Mouse (Mus musculus): Measurements from ENCODE around the gene Baz2a.

Baz2a gene

DNA sequence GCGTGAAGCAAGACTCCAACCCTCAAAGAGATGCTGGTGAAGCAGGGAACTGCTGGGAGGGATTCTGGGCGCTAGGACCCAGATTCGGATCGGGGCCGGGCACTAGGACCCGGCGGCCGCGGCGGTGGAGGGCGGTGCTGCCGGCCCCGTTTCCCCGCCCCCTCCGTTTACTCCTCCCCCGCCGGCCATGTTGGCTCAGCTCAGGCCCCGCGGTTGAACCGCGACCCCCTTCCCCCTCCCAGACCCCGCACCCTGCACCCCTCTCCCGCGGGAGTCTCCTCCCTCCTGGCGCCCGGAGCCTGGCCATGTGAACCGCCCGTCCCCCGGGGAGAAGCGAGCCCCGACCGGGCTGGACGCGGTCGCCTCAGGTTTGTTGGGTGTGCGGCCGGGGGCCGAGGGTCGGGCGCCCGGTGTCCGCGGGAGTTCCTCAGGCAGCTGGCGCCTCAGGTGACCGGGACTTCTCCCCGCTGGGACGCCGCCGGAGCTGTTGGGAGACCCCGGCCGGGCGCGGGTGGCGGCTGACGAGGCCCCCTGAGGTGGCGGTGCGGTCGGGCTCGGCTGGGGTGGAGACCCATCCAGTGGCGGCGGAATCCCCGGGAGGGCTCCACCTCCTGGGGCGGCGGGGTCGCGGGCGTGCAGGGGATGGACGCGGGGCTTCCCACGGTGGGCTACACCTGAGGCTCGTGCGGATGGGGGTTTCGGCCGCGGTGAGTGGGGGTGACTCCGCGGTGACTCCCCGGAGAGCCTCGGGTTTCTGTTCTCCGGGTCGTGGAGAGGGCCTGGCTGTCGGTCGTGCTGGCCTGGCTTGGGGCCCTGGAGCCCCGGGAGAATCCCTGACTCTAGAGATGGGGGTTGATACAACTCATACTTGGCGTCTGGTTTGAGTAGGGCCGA, 5.6 kb downstream of the Baz2a start:
- in situ Hi-C loops (cut with MboI; ENCODE audit: unreplicated experiment in 2 of 2), result loop anchor here in 1 of 2 experiments (10.0 kb wide), 1 partner anchor 648 kb away; the partner anchor contains the start of genes Dgka and Pym1

DNA sequence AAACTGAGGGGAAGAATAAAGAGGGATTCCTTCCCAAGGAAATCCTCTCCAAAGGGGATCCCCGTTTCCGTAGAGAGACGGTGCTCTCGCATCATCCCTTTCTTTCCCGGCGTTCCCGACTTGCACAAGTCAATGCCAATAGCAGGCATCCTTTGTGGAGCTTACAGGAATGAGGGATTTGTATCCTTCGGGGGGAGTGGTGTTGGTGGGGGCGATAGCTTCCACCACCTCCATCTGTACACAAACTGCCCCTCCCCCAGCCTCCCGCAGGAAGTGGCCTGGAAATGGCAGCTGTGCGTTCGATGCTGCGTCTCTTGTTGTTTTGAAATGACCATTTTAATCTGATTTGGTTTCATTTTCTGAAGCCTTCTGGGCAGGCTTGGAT, 6.2 kb downstream of the Baz2a start:
- in situ Hi-C loops (cut with MboI; ENCODE audit: unreplicated experiment in 2 of 2), result loop anchor here in 1 of 2 experiments (10.0 kb wide), 1 partner anchor 647 kb away; the partner anchor contains the start of genes Dgka and Pym1

DNA sequence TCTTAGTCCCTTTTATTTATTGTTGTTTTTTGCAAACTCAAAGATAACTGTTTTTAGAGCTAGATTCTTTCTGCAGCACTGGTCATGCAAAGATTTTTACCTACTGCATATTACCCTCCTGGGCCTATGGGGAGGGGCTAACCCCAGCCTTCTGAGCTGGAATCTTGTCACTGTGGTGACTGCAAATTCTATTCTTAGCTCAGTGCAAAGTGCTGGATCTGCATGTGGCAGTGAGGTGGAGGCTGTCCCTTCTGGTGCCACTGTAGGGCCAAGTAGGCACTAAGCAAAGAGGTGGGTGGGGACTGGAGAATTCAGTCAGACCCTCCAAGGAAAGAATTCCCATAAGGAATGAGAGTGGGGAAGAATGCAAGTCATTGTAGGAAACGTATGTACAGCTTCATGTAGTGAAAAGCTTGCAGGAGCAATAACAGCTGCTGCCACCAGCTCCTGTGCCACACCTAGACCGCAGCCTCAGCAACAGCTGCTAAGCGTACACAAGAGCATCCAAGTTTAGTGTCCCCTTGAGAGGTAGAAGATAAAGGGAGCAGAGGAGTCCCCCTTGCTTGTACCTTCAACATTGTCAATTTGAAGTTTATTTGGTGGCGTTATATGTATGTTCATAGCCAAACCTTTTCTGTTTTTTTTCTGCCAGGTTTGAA, 18.9 kb downstream of the Baz2a start:
- in situ Hi-C loops (cut with MboI; ENCODE audit: unreplicated experiment in 2 of 2), result loop anchor here in 1 of 2 experiments (25.0 kb wide), 1 partner anchor 352 kb away; the partner anchor contains the start of gene Smarcc2

DNA sequence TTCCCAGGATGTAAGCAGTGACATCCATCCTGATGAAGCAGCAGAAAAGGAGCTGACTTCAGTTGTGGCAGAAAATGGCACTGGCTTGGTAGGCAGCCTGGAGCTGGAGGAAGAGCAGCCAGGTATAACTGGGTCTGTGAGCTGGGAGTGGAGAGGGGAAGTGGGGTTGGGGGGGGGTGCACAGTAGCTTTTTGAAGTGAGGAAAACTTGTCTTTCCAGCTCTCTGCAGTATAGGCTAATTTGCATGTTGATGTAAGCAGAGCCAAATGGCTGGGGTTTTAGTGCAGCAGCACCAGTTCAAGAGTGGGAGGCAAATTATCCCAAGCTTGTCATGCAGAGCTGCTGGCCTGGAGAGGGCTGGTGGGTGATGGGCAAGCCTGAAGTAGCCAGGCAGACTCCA, 19.9 kb downstream of the Baz2a start:
- in situ Hi-C loops (cut with MboI; ENCODE audit: unreplicated experiment in 2 of 2), result loop anchor here in 1 of 2 experiments (25.0 kb wide), 1 partner anchor 351 kb away; the partner anchor contains the start of gene Smarcc2

DNA sequence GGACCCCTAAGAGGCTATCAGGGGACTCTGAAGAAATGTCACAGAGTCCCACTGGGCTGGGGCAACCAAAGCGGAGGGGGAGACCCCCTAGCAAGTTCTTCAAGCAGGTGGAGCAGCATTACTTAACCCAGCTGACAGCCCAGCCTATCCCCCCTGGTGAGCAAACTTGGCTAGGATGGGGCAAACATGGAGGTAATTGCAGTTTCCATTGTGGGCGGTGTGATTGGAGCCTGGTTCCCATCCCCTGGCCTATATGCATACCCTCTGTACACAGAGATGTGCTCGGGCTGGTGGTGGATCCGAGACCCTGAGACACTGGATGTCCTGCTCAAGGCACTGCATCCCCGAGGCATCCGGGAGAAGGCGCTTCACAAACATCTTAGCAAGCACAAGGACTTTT, 32.5 kb downstream of the Baz2a start:
- in situ Hi-C loops (cut with MboI; ENCODE audit: unreplicated experiment in 2 of 2), result loop anchor here (5.0 to 25.0 kb wide), 2 partner anchors 37 to 338 kb away; partner anchors contain the start of gene Smarcc2 (in 1 of the 2)

DNA sequence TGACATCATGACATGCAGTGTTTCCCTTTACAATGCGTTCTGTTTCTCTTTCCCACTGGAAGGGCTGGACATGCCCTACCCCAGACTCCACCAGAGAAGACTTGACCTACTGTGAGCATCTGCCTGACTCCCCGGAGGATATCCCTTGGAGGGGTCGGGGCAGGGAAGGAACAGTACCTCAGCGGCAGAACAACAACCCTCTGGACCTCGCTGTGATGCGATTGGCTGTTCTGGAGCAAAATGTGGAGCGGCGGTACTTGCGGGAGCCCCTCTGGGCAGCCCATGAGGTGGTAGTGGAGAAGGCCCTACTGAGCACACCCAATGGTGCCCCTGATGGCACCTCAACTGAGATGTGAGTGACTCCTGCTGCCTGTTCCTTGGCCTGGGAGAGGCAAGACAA, 33.5 kb downstream of the Baz2a start:
- in situ Hi-C loops (cut with MboI; ENCODE audit: unreplicated experiment in 2 of 2), result loop anchor here (5.0 to 25.0 kb wide), 2 partner anchors 38 to 337 kb away; partner anchors contain the start of gene Smarcc2 (in 1 of the 2)

DNA sequence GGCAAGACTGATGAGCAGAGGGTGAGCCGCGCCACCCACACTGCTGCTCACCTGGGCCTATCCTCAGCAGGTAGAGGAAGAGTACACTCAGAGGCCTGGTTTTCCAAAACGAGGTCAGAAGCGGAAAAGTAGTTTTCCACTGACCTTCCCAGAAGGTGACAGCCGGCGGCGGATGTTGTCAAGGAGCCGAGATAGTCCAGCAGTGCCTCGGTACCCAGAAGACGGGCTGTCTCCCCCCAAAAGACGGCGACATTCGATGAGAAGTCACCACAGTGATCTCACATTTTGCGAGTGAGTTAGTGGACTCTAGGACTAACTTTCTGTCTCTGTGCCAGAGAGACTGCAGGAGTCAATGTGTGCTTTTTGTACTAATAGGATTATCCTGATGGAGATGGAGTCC, 34.6 kb downstream of the Baz2a start:
- in situ Hi-C loops (cut with MboI; ENCODE audit: unreplicated experiment in 2 of 2), result no loop called here

DNA sequence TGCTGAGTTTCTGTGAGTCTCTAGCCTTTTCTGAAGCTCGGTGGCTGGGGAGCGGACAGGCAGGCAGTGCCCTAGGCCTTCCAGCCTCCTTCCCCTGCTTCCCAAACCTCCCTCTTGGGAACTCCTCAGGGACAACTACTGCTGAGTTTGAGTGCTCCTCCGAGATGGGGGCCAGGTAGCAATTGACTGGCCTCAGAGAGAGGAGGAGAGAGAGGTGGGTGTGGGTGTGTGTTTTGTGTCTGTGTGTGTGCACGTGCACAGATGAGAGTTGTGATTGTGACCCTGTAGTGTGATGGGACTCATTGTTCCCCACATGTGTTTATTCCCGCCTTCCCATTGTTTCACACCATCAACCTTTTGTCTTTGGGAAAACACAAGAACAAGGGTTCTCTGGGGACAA, 36.1 kb downstream of the Baz2a start:
- in situ Hi-C loops (cut with MboI; ENCODE audit: unreplicated experiment in 2 of 2), result no loop called here

DNA sequence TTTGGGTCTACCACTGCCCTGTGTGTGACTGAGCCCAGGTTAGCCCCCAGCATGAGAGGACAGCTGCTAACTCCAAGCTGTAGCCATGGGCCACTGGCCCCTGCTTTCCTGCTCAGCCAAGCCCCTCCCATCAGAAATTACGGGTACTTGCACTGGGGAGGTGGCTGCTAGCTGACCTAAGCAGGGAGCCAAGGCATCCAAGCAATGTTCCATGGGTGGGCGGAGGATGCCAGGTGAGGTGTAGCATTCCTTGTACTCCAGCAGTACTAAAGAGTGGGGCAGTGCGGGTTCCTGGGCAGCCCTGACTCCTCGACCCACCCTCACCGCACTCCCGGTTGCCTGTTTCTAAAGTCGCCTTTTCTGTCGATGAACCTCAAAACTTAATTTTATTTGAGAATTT, 36.8 kb downstream of the Baz2a start:
- in situ Hi-C loops (cut with MboI; ENCODE audit: unreplicated experiment in 2 of 2), result no loop called here

DNA sequence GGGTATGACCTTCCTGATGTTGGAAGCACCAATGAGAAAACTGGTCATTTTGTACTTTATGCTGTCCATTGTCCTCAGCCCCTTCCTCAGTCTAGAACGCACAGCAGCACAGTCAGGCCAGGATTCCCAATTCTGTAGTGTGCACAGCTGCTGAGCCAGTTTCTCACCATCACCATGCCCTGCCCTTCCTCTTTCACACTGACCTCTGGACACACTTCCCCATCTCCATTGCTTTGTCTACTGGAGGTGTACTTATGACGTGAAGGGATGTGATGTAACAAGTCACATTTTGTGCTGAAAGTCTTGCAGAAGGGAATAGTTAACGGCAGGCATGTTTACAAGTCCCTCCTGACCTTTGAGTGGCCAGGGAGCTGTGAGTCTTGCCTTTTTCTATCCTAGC, 39.9 kb downstream of the Baz2a start:
- in situ Hi-C loops (cut with MboI; ENCODE audit: unreplicated experiment in 2 of 2), result no loop called here

DNA sequence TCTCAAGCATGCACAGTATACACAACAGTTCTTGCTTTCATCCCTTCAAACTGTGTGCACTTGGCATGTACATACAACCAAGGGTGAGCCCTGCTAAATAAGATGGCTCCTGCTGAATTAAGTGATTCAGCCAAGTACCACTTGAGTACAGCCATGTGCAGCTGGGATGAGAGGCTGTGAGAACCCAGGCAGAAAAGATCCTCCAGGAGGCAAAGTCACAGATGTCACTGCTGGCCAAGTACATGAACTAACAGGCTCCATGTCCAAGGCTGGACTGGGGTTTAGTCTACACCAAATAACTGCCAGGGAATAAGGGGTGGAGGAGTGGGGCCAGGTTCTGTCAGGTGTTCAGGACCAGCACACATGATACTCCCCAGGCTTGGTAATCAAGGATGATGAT, 40.4 kb downstream of the Baz2a start:
- in situ Hi-C loops (cut with MboI; ENCODE audit: unreplicated experiment in 2 of 2), result no loop called here

DNA sequence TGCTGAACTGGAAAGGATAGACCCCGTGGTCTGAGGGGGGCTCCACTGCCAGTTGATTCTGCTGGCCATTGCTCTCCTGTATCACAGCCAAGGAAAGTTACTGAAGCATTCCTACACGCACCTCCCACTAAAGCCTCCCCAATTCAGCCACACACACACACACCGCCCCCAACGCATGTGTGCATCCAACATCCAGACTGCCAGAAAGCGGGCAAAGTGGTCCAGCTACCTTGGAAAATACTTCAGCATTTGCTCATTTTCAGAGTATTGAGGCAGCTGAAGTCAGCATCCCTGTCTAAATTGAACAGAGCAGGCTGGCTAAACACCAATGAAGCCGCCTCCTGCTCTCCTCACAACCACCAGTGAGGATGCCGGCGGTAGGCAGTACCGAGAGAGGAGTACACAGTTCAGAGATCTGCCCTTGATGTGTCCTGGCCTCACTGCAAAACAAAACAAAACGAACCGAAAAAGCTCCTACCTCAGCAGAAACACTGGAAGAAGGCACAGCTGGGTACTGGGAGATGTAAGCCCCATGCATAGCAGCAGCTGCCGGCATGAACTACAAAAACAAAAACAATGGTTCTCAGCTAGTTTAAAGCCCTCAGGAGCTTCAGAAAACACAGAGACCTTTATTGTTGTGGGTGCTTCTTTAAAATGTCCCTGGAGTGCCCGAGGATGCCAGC, 42.4 kb downstream of the Baz2a start:
- in situ Hi-C loops (cut with MboI; ENCODE audit: unreplicated experiment in 2 of 2), result no loop called here

DNA sequence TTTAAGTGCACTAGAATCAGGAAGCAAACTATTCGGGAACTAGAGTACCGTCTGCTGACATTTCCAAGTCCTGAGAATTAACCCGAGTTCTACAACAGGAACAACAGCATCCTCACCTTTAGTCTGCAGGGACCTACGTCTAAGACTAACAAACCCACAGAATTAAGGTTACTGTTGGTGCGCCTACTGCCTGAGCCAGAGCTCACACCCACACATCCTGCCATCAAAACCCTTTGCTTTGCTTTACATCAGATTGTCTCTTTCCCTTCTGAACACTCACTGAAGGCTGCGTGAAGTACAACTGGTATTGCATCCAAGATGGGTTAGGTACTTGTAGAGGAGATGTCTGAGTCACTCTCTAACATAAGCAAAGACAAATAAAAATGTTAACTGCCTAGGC, 44.0 kb downstream of the Baz2a start:
- in situ Hi-C loops (cut with MboI; ENCODE audit: unreplicated experiment in 2 of 2), result no loop called here

DNA sequence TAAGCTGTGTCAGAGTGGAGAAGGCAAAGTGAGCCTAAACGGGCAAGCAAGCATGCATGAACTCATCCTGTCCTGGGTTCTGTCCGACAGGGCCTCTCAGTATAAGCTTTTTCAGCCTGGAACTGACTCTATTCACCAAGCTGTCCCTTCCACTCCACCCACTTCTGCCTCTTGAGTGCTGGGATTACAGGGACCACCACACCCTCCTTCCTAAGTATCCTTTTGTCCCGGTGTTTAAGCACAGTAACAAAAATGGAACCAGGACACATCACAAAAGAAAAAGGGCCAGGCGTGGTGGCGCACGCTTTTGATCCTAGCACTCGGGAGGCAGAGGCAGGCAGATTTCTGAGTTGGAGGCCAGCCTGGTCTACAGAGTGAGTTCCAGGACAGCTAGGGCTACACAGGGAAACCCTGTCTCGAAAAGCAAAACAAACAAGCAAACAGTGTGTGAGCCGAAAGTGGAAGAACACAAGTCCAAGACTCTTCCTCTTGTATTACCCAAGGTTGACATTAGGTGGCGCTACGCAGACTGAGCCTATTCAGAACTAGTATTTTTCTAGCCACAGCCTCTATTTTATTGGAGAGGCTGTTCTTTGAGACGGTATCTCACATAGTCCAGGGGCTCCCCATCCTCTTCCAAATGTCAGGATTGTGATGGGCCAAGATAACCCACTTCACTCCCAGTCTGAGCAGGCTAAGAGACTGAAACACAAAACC, 49.0 kb downstream of the Baz2a start:
- in situ Hi-C loops (cut with MboI; ENCODE audit: unreplicated experiment in 2 of 2), result loop anchor here (5.0 kb wide), 1 partner anchor 47 kb away; no protein-coding TSS in a partner anchor

DNA sequence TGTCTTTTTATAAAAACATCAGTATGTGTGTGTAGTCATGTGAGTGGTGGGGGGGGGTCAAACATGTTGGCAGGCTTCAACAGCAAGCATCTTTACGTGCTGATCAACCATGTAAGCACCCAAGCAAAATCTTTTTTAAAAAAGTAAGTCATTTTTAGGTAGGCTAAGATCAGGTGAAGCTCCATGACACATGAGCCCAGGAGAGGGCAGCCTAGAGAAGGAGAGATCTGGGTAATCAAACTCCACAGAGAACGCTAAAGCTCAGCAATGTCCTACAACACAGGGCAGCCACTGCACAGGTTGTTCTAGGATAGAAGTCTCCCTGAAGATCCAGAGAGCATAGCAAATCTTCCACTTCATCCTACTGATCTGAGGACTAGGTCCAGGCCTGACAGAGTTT, 50.8 kb downstream of the Baz2a start:
- in situ Hi-C loops (cut with MboI; ENCODE audit: unreplicated experiment in 2 of 2), result loop anchor here (5.0 kb wide), 1 partner anchor 45 kb away; no protein-coding TSS in a partner anchor

DNA sequence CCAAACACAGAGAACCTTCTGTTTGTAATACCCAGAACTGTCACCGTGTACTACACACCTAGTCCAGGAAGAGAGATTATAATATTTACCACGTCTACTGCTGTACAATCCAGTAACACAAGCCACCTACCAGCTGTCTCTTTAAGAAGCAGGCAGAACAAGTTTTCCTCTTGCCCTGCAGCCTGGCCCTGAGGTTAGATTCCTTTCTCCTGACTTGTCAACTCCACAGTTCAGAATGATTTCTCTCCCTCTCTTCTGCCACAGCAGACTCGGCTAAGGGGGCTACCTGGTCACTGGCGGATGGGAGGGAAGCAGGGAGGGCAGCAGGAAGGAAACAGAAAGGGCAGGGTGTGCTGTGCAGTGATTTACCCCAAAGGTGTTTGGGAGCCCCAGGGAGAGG, 52.3 kb downstream of the Baz2a start:
- in situ Hi-C loops (cut with MboI; ENCODE audit: unreplicated experiment in 2 of 2), result loop anchor here (5.0 kb wide), 1 partner anchor 44 kb away; no protein-coding TSS in a partner anchor

DNA sequence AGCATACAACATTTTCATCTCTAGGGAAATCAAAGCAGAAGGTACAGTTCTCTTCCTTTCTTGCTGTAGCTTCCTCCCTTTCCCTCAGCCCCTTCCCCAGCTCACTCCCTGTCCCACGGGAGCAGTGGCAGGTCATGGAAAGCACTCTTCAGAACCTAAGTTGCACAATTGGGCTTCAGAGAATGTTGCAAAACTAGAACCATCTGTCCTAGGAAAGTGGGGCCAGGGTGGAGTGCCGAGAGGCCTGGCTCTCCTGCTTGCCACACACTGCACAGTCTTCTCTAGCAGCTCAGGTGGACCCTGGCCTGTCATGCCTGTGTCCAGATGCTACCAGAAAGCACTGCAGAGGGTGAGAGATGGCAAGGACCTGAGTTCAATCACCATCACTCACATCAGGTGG, 53.6 kb downstream of the Baz2a start:
- in situ Hi-C loops (cut with MboI; ENCODE audit: unreplicated experiment in 2 of 2), result loop anchor here (5.0 kb wide), 1 partner anchor 42 kb away; no protein-coding TSS in a partner anchor

DNA sequence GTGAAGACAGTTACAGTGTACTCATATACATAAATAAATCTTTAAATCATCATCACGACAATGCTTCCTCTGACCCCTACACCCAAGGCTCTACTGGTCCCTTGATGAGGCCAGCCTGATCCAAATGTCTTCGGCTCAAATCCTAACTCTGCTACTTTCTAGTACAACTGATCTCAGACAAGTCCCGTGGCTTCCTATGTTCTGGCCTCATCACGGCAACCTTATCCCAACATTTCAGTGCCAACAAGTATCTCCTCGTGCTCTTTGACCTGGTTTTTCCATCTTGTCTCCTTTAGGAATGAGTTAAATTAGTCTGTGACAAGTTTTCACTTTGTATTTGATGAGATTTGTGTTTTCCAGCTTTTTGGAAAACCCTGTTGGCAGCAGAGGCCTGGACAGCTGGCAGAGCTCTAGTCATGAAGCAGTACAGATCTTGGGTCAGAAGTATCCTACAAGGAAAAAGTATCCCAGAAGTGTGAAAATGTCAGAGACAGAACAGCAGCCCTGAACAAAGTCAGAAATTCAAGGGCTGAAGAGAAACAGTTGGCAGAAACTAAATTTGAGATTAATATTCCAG, 57.5 kb downstream of the Baz2a start:
- in situ Hi-C loops (cut with MboI; ENCODE audit: unreplicated experiment in 2 of 2), result no loop called here

DNA sequence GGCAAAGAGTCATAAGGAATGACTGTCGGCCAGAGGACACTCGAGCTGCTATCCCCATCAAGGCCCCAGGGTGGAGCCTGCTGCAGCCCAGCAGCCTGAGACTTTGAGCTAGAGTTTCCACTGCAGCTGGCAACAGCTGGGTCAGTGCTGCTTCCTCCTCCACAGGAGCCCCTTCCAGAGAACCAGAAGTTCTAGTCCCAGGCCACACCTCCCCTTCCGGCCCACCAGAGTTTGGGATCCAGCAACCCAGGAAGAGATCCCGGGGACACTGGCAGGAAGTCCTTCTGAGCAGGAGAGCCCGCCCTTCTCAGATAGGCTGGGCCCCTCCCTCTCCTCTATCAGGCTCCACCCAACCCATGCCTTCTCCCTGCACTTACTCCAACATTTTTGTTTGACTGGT, 58.2 kb downstream of the Baz2a start:
- in situ Hi-C loops (cut with MboI; ENCODE audit: unreplicated experiment in 2 of 2), result no loop called here

DNA sequence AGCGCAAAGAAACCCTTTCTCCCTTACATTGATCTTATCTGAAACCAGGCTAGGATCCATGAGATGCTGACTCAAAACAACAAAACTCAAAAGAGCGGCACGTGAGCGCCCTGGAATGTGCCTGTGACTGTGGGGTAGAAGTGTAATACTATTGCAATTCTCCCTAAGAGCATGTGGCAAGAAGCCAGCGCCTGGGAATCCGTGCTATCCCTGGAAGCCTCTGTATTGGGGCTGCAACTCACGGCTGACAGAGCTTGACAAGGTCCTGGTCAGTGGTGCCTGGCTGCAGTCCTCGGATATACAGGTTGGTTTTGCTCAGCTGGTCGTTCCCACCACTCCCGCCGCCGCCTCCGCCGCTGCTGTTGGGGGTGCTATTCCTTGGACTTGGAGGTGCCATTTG, 59.6 kb downstream of the Baz2a start:
- in situ Hi-C loops (cut with MboI; ENCODE audit: unreplicated experiment in 2 of 2), result no loop called here

All from v-Abl transformed pro-B cells (cell line).